ENCODE assay signal across 11 mouse cellular contexts in genomic region chr6:42542036-42543031, GRCm38 (mm10). TPM values are rescaled to one million over a fixed set of nuclear protein-coding genes. Genes with fewer than 3 reads are reported as not detected.
DNase-seq lines count a peak whose midpoint lies in the region; ATAC-seq lines count a peak whose summit lies in the region.
"Had no signal": no experiment of that assay in that cellular context is flagged by ENCODE, and none has a peak within 500 bp of the region (broad histone marks: within the 10 kb centered on the region; RNA-seq: fewer than 3 reads in every experiment).

No protein-coding gene starts in this region.

- no peak overlapping the region for H3K9ac ChIP-seq in heart, embryonic 12.5 days
- no peak overlapping the region for H3K9ac ChIP-seq in lung, embryonic 15.5 days
- H3K9ac ChIP-seq in forebrain, embryonic 15.5 days (replicated peaks) = no peak overlapping the region
- H3K9ac ChIP-seq: limb, embryonic 13.5 days had no signal

- peak; percentile 96 for DNase-seq in heart, adult 11 months
- peak; percentile 95 for DNase-seq in adipocyte (ENCODE audit: low spot score)
- DNase-seq in gonadal fat pad, adult 2 months (ENCODE audit: low read depth) = peak; percentile 38
- no peak for DNase-seq in thymus, postnatal 4 days
- no peak for DNase-seq in thymus, postnatal 14 days

- H3K4me2 ChIP-seq in heart, embryonic 12.5 days = no peak overlapping the region
- H3K4me2 ChIP-seq in lung, embryonic 15.5 days = no peak overlapping the region
- no peak overlapping the region for H3K4me2 ChIP-seq in forebrain, embryonic 15.5 days (replicated peaks)
- H3K4me2 ChIP-seq: limb, embryonic 13.5 days had no signal

- no peak for ATAC-seq in heart, embryonic 12.5 days (ENCODE audit: insufficient number of reproducible peaks, low FRiP score)
- peak; percentile 47; the same call in 1 of the 2 replicates for ATAC-seq in lung, embryonic 15.5 days (ENCODE audit: borderline replicate concordance, extremely low read depth, low FRiP score, low TSS enrichment)
- ATAC-seq in forebrain, embryonic 15.5 days (replicated peaks) = no peak

- no peak overlapping the region for H3K27ac ChIP-seq in heart, embryonic 12.5 days (ENCODE audit: poor library complexity, severe bottlenecking)
- peak overlapping the region; percentile 70 for H3K27ac ChIP-seq in lung, embryonic 15.5 days
- H3K27ac ChIP-seq in forebrain, embryonic 15.5 days (replicated peaks) = no peak overlapping the region
- H3K27ac ChIP-seq: limb, embryonic 13.5 days had no signal

- H3K4me3 ChIP-seq in heart, embryonic 12.5 days = no peak overlapping the region
- no peak overlapping the region for H3K4me3 ChIP-seq in lung, embryonic 15.5 days
- no peak overlapping the region for H3K4me3 ChIP-seq in forebrain, embryonic 15.5 days
- H3K4me3 ChIP-seq: limb, embryonic 13.5 days had no signal

- H3K9me3 ChIP-seq in heart, embryonic 12.5 days (replicated peaks) = no peaks in the 10 kb centered on the region
- no peaks in the 10 kb centered on the region for H3K9me3 ChIP-seq in lung, embryonic 15.5 days
- no peaks in the 10 kb centered on the region for H3K9me3 ChIP-seq in forebrain, embryonic 15.5 days
- H3K9me3 ChIP-seq: limb, embryonic 13.5 days had no signal

- H3K27me3 ChIP-seq in heart, embryonic 12.5 days (replicated peaks) = no peaks in the 10 kb centered on the region
- no peaks in the 10 kb centered on the region for H3K27me3 ChIP-seq in lung, embryonic 15.5 days
- H3K27me3 ChIP-seq in forebrain, embryonic 15.5 days = no peaks in the 10 kb centered on the region
- H3K27me3 ChIP-seq: limb, embryonic 13.5 days had no signal

- 64% methylated on average over 4 of the region's 4 CpGs for WGBS in heart, embryonic 12.5 days
- WGBS in lung, embryonic 15.5 days = 25% methylated on average over 4 of the region's 4 CpGs
- WGBS in forebrain, embryonic 15.5 days = 82% methylated on average over 4 of the region's 4 CpGs

- peaks cover 6% of the 10 kb centered on the region for H3K4me1 ChIP-seq in heart, embryonic 12.5 days (replicated peaks)
- H3K4me1 ChIP-seq in lung, embryonic 15.5 days = peaks cover 23% of the 10 kb centered on the region; the same call in 1 of the 2 replicates
- H3K4me1 ChIP-seq in forebrain, embryonic 15.5 days = no peaks in the 10 kb centered on the region

- H3K36me3 ChIP-seq in heart, embryonic 12.5 days = no peaks in the 10 kb centered on the region
- no peaks in the 10 kb centered on the region for H3K36me3 ChIP-seq in lung, embryonic 15.5 days
- no peaks in the 10 kb centered on the region for H3K36me3 ChIP-seq in forebrain, embryonic 15.5 days
- H3K36me3 ChIP-seq: limb, embryonic 13.5 days had no signal

RNA-seq across cellular contexts. Expression of gene Olfr455, which starts 5.1 kb away (rescaled TPM):
- not detected in 2 replicates for polyA plus RNA-seq in heart, embryonic 12.5 days (2016; fragmentation: Nextera tagmentation; extraction: Ambion mirVana)
- not detected in 2 replicates for polyA plus RNA-seq in gonadal fat pad, adult 2 months (2012; rRNA removed)
- not detected in 2 replicates for polyA plus RNA-seq in lung, embryonic 15.5 days (2015; fragmentation: Nextera tagmentation; extraction: Ambion mirVana)
- not detected in 2 replicates for polyA plus RNA-seq in forebrain, embryonic 15.5 days (2015; fragmentation: Nextera tagmentation; extraction: Ambion mirVana)
- polyA plus RNA-seq: brain, embryonic 14.5 days; embryonic facial prominence, embryonic 11.5 days; limb, embryonic 13.5 days had no signal

RNA-seq across cellular contexts. Expression of gene Tcaf3, which starts 55.2 kb away (rescaled TPM):
- not detected in 2 replicates for polyA plus RNA-seq in heart, embryonic 12.5 days (2016; fragmentation: Nextera tagmentation; extraction: Ambion mirVana)
- not detected in 2 replicates for polyA plus RNA-seq in gonadal fat pad, adult 2 months (2012; rRNA removed)
- polyA plus RNA-seq in lung, embryonic 15.5 days (2015; fragmentation: Nextera tagmentation; extraction: Ambion mirVana) = not detected in 2 replicates
- polyA plus RNA-seq in forebrain, embryonic 15.5 days (2015; fragmentation: Nextera tagmentation; extraction: Ambion mirVana) = not detected in 2 replicates
- polyA plus RNA-seq: brain, embryonic 14.5 days; embryonic facial prominence, embryonic 11.5 days; limb, embryonic 13.5 days had no signal

RNA-seq across cellular contexts. Expression of gene Olfr456, which starts 55.3 kb away (rescaled TPM):
- not detected in 2 replicates for polyA plus RNA-seq in heart, embryonic 12.5 days (2016; fragmentation: Nextera tagmentation; extraction: Ambion mirVana)
- polyA plus RNA-seq in gonadal fat pad, adult 2 months (2012; rRNA removed) = not detected in 2 replicates
- polyA plus RNA-seq in lung, embryonic 15.5 days (2015; fragmentation: Nextera tagmentation; extraction: Ambion mirVana) = 0.15 TPM in 1 of 2 replicates, not detected in the other
- polyA plus RNA-seq in forebrain, embryonic 15.5 days (2015; fragmentation: Nextera tagmentation; extraction: Ambion mirVana) = not detected in 2 replicates
- polyA plus RNA-seq: brain, embryonic 14.5 days; embryonic facial prominence, embryonic 11.5 days; limb, embryonic 13.5 days had no signal

Comparison
In these comparisons a context has a peak if more than half of its experiments do, and no peak if none do; other contexts are left out.
1. DNase-seq: peak in heart, adult 11 months (single experiment), adipocyte (single experiment) and gonadal fat pad, adult 2 months (single experiment); none in thymus, postnatal 4 days (single experiment) and thymus, postnatal 14 days (single experiment).